Mouse (Mus musculus): Measurements from ENCODE around the gene Slc5a3. TPM values are rescaled to one million over a fixed set of nuclear protein-coding genes. Genes with fewer than 3 reads are reported as not detected.

Slc5a3 gene
- polyA plus RNA-seq, 1 experiment from 2014 or later, result 2.4 TPM

DNA sequence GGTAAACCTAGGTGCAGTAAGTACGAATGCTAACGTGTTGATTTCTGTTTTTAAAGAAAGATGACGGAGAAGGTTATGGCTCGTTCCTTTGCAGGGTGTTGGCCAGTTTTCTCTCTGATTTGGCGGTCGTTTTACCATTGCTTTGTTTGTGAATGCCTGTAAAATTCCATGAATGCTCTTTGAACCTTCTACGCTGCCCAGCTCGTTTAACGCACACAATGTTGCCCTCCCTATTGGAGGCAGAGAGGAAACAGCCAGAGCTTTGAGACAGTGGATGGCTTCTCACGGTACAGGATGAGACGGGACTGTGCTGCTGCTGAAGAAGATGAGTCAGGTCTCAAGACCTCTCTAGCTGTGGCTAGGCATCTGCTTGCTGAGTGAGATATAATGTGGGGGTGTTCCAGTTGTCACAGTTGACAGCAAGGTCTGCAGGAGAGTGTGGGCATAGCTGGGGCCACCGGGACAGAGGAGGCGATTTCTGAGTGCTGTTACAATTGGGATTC lies 60.9 kb downstream of the Slc5a3 start:
- DNase-seq (ENCODE audit: low spot score), result no peak

DNA sequence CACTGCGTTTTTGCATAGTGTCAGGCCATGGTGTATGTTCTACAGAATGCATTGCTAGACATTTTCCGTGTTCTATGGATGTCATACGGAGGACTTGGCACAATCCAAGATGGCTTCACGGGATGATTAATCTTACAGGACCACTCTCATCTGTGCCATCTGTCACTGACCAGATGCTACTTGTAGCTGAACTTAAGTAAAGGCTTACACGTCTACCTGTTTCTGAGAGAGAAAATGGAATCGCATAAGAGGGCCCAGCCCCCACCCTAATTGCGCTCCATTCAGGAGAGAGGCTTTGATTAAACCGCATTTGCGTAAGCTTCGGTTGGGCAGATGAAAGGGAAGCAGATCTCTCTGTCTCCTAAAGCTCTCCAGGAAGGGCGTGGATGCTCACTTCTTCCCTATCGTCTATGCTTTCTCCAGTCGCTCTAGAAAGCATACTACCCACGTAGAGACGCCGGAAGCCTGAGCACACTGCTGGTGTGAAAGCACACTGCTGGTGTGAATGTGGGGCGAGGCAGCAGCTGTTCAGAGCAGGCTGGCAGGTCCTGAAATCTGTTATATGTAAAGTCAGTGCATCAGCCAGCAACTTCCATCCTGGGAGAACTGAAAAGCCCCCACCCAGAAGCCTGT lies 62.9 kb downstream of the Slc5a3 start:
- no peak for DNase-seq (ENCODE audit: low spot score)

DNA sequence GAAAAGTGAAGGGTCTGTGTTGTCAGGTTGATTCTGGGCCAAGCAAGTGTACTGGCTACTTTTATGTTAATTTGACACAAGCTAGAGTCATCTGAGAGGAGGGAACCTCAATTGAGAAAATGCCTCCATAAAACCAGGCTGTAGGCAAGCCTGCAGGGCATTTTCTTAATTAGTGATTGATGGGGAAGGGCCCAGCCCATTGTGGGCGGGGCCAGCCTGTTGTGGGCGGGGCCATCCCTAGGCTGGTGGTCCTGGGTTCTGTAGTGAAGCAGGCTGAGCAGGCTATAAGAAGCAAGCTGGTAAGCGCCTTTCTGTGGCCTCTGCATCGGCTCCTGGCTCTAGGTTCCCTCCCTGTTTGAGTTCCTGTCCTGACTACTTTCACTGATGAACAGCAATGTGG lies 69.1 kb downstream of the Slc5a3 start:
- no peak for DNase-seq (ENCODE audit: low spot score)

DNA sequence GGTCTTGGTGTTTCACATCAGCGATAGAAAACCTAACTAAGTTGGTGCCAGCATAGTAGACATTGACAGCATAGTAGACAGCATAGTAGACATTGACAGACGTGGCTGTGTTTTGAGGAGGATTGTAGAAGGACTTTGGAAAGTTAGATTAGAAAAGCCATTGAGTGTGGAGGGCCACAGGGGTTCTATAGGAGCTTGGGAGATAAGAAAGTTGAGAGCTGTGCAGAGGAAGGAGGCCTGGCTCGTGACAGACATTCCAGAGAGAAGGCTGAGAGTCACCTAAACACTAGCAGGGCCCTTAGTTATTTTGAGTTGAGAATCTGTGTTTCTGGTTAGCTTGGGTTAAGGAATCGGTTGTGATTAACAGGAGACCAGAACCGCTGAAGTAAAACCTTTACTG lies 69.5 kb downstream of the Slc5a3 start:
- DNase-seq (ENCODE audit: low spot score), result no peak

DNA sequence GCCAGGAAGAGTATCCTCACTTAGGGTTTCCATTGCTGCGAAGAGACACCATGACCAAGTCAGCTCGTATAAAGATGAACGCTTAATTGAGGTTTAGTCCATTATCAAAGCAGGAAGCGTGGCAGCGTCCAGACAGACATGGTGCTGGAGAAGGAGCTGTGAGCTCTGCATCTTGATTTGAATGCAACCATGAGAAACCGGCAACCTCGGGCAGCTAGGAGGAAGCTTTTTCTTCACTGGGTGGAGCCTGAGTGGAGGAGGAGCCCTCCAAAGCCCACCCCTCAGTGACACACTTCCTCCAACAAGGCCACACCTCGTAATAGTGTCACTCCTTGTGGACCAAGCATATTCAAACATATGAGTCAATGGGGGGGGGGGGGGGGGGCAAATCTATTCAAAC lies 71.7 kb downstream of the Slc5a3 start:
- no peak for DNase-seq (ENCODE audit: low spot score)

DNA sequence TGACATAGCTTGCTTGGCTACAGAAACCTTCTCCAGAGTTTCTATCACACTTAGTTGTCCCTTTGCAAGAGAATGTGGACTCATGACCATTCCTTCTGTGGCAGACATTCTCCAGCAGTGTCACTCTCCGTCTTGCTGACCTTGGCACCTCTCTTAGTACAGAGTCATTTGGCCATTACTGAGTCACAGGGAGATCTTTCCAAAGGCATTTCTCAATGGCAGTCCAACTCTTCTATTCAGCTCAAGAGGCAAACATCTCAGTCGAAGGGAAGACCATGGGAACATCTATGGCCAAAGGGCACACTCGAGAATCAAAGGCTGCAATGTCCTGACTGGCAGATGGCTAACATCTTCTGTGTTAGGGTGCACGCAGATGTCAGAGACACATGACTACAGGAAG lies 74.4 kb downstream of the Slc5a3 start:
- DNase-seq (ENCODE audit: low spot score), result no peak

DNA sequence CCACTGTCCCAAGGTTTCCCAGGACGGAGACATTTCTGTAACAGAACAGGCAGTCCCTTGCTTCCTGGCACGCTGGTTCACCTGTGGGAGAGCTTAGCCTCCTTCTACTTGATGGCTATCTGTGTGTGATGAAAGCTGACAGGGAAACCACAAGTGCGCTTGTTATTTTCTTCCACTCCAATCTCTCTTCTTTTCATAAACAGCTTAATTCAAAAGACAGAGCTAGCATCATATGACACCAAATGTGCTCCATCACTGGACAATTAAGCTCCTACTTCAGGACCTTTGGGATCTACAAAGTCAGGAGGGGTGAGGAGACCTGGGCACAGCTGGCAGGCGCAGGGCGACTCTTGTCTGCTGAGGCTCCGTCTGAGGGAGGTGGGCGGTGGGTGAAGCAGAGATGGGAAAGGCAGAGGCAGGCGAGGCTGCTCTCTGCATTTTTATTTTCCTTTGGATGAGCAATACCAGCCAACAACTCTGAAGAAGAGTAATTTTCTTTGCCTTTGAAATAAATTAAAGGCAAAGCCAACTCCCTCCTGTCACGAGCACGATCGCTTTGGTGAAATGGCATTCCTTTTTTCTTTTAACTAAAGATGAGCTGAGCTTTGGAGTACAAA lies 76.1 kb downstream of the Slc5a3 start:
- DNase-seq (ENCODE audit: low spot score), result no peak

DNA sequence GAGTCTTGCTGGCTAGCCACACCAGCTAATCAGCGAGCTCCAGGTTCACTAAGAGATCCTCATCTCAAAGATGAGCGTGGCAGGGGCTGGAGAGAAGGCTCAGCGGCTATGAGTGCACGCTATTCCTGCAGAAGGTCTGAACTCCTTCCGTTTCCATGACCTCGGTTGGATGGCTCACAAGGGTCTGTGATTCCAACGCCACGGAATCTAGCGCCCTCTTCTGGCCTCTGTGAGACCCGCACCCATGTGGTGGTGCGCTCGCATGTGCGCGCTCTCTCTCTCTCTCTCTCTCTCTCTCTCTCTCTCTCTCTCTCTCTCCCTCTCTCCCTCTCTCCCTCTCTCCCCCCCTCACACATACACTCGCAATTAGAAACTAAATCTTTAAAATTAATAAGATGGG lies 78.2 kb downstream of the Slc5a3 start:
- DNase-seq (ENCODE audit: low spot score), result no peak

Other genes with a start within 250 kb of the Slc5a3 start
- 119 and 133 TPM in 2 replicates for gene Mrps6, start 52 bp upstream of the Slc5a3 start, polyA plus RNA-seq (2015; fragmentation: Nextera tagmentation; extraction: Ambion mirVana)
- not detected in 2 replicates for gene Gm49711, start within 50 bp of the Slc5a3 start, polyA plus RNA-seq (2015; fragmentation: Nextera tagmentation; extraction: Ambion mirVana)
- gene Kcne2, start 234.1 kb downstream of the Slc5a3 start, polyA plus RNA-seq (2015; fragmentation: Nextera tagmentation; extraction: Ambion mirVana), result 0.13 TPM in 1 of 2 replicates, not detected in the other
- 157 and 168 TPM in 2 replicates for gene Smim11, start 243.0 kb downstream of the Slc5a3 start, polyA plus RNA-seq (2015; fragmentation: Nextera tagmentation; extraction: Ambion mirVana)

Data from thymus, postnatal 0 days (tissue).